Mouse (Mus musculus): Measurements from ENCODE around the gene Pomgnt2. TPM values are rescaled to one million over a fixed set of nuclear protein-coding genes. Genes with fewer than 3 reads are reported as not detected.

The Pomgnt2 gene
- total and polyA plus RNA-seq, 3 experiments, result not detected

- no peak for DNase-seq (ENCODE audit: low read depth, low spot score)
- Histone ChIP-seq H3K27ac (ENCODE audit: control insufficient read depth, low read depth, low read length) (no peak overlapping the region), H3K79me2 (ENCODE audit: control insufficient read depth, insufficient read depth, low read length, poor library complexity) (no peaks in the 10 kb centered on the region), H3K27me3 (ENCODE audit: control insufficient read depth in 1 of 2, insufficient read depth in 2 of 2, low read length in 2 of 2) (no peaks in the 10 kb centered on the region), H3K9me3 (replicated peaks; ENCODE audit: insufficient read depth, low read length) (no peaks in the 10 kb centered on the region), H3K36me3 (ENCODE audit: control insufficient read depth in 1 of 2, insufficient read depth in 2 of 2, low read length in 2 of 2) (no peaks in the 10 kb centered on the region), H3K9ac (ENCODE audit: control insufficient read depth, low read depth, low read length, poor library complexity, severe bottlenecking) (no peak overlapping the region), H3K4me3 (ENCODE audit: control insufficient read depth in 1 of 2, insufficient read depth in 1 of 2, low read depth in 2 of 2, low read length in 2 of 2) (no peak overlapping the region), H3K4me1 (ENCODE audit: control insufficient read depth in 1 of 2, insufficient read depth in 2 of 2, low read length in 2 of 2) (no peaks in the 10 kb centered on the region)
- TF ChIP-seq MAX (IDR thresholded peaks at IDR 0.05; ENCODE audit: low read length), result no peak
- TF ChIP-seq ELF1 (IDR thresholded peaks at IDR 0.05; ENCODE audit: low read depth, low read length), result no peak
- TF ChIP-seq GABPA (IDR thresholded peaks at IDR 0.05; ENCODE audit: low read depth, low read length), result no peak
- TF ChIP-seq NRF1 (IDR thresholded peaks at IDR 0.05; ENCODE audit: insufficient read depth, low read depth, low read length, poor library complexity, severe bottlenecking), result no peak
- no peak for TF ChIP-seq CHD2 (IDR thresholded peaks at IDR 0.05; ENCODE audit: low read length)
- TF ChIP-seq USF1 (IDR thresholded peaks at IDR 0.05; ENCODE audit: low read depth, low read length), result no peak
- no peak for TF ChIP-seq MAZ (IDR thresholded peaks at IDR 0.05; ENCODE audit: low read depth, low read length)
- no peak for TF ChIP-seq MYC (IDR thresholded peaks at IDR 0.05; ENCODE audit: low read depth, low read length)
- no peak for TF ChIP-seq POLR2A (IDR thresholded peaks at IDR 0.05; ENCODE audit: control insufficient read depth in 1 of 2, insufficient read depth in 1 of 2, low read depth in 1 of 2, low read length in 2 of 2, poor library complexity in 1 of 2)
- no peak for TF ChIP-seq HCFC1 (IDR thresholded peaks at IDR 0.05; ENCODE audit: low read depth, low read length)
- no peak for TF ChIP-seq MAFK (IDR thresholded peaks at IDR 0.05; ENCODE audit: borderline replicate concordance, low read depth, low read length)
- no peak for TF ChIP-seq TBP (IDR thresholded peaks at IDR 0.05; ENCODE audit: low read depth, low read length)
- TF ChIP-seq CTCF (IDR thresholded peaks at IDR 0.05 in 2 of 3, conservative IDR thresholded peaks at IDR 0.05 in 1 of 3; ENCODE audit: control insufficient read depth in 1 of 3, insufficient read depth in 1 of 3, low read depth in 2 of 3, low read length in 3 of 3, poor library complexity in 1 of 3, severe bottlenecking in 1 of 3), result no peak
- no peak for TF ChIP-seq SMC3 (IDR thresholded peaks at IDR 0.05; ENCODE audit: low read depth, low read length)
- no peak for TF ChIP-seq TCF12 (IDR thresholded peaks at IDR 0.05; ENCODE audit: low read depth, low read length)
- TF ChIP-seq MXI1 (IDR thresholded peaks at IDR 0.05; ENCODE audit: low read depth, low read length), result no peak
Observed at GRCm38 (mm10) chr9:122020321-122020720, 23.4 kb upstream of the Pomgnt2 start.

DNA sequence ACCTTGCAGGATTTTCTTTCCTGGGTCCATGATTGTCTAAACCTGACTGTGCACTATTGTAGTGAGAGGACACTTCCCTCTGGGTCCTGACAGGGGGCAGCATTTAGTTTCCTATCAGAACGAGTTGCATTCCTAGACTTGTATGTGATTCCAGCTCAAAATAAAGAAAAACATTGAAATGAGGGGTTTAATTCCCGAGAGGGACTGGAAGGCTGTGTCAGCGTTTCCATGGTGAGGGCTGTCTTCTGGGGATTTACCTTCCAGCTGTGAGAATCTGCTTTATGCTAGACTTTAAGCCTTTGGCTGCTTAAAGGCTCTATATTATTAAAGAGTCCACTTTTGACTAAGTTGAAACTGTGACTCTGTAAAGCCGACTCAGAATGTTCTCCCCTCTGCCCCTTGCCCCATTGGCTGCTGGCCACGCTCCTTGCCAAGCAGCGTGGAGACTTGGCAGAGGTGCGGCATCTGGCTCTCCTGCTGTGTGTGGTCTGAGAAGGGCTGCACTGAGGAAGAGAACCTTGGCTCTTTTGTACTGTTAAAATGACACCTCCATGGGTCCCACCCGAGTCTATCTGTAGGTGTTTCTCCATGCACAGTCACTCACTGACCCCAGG is 22.0 kb upstream of the Pomgnt2 start:
- TF ChIP-seq ZMIZ1 (IDR thresholded peaks at IDR 0.05; ENCODE audit: low read depth, low read length), result no peak
- TF ChIP-seq SMC3 (IDR thresholded peaks at IDR 0.05; ENCODE audit: low read depth, low read length), result peak; percentile 47
- TF ChIP-seq ZC3H11A (IDR thresholded peaks at IDR 0.05; ENCODE audit: low read depth, low read length), result peak; percentile 15; the same call in 1 of the 2 replicates
- TF ChIP-seq CTCF (IDR thresholded peaks at IDR 0.05 in 2 of 3, conservative IDR thresholded peaks at IDR 0.05 in 1 of 3; ENCODE audit: control insufficient read depth in 1 of 3, insufficient read depth in 1 of 3, low read depth in 2 of 3, low read length in 3 of 3, poor library complexity in 1 of 3, severe bottlenecking in 1 of 3), result peak; percentile 3 to 53 (median 19); a peak in 3 of 6 replicates
- TF ChIP-seq MYC (IDR thresholded peaks at IDR 0.05; ENCODE audit: low read depth, low read length), result no peak
- TF ChIP-seq RAD21 (IDR thresholded peaks at IDR 0.05; ENCODE audit: low read depth, low read length), result peak; percentile 39
- H3K4me3 ChIP-seq (ENCODE audit: control insufficient read depth in 1 of 2, insufficient read depth in 1 of 2, low read depth in 2 of 2, low read length in 2 of 2), result no peak overlapping the region
- H3K79me2 ChIP-seq (ENCODE audit: control insufficient read depth, insufficient read depth, low read length, poor library complexity), result no peaks in the 10 kb centered on the region
- no peaks in the 10 kb centered on the region for H3K4me1 ChIP-seq (ENCODE audit: control insufficient read depth in 1 of 2, insufficient read depth in 2 of 2, low read length in 2 of 2)
- no peak overlapping the region for H3K27ac ChIP-seq (ENCODE audit: control insufficient read depth, low read depth, low read length)
- H3K36me3 ChIP-seq (ENCODE audit: control insufficient read depth in 1 of 2, insufficient read depth in 2 of 2, low read length in 2 of 2), result no peaks in the 10 kb centered on the region
- no peaks in the 10 kb centered on the region for H3K27me3 ChIP-seq (ENCODE audit: control insufficient read depth in 1 of 2, insufficient read depth in 2 of 2, low read length in 2 of 2)
- no peaks in the 10 kb centered on the region for H3K9me3 ChIP-seq (replicated peaks; ENCODE audit: insufficient read depth, low read length)
- H3K9ac ChIP-seq (ENCODE audit: control insufficient read depth, low read depth, low read length, poor library complexity, severe bottlenecking), result no peak overlapping the region
- peak; percentile 3 for DNase-seq (ENCODE audit: low read depth, low spot score)

Data from MEL (cell line).